Mouse (Mus musculus): Measurements from ENCODE around the gene Eprs. TPM values are rescaled to one million over a fixed set of nuclear protein-coding genes. Genes with fewer than 3 reads are reported as not detected.

The Eprs gene
- polyA plus RNA-seq, 1 experiment, result 29.4 TPM

GRCm38 (mm10) chr1:185401615-185402014, 38.8 kb downstream of the Eprs start:
- TF ChIP-seq CTCF (IDR thresholded peaks at IDR 0.05; ENCODE audit: extremely low read depth, insufficient read depth, low read length) (no peak), POLR2A (IDR thresholded peaks at IDR 0.05; ENCODE audit: extremely low read depth, insufficient read depth, low read length) (no peak)
- H3K4me1 ChIP-seq (ENCODE audit: control insufficient read depth, insufficient read depth, low read length), result no peaks in the 10 kb centered on the region; the same call in 1 of the 2 replicates
- no peak overlapping the region for H3K4me3 ChIP-seq (ENCODE audit: insufficient read depth, low read length)
- no peak overlapping the region for H3K27ac ChIP-seq (ENCODE audit: insufficient read depth, low read length)

GRCm38 (mm10) chr1:185404021-185404420, 41.2 kb downstream of the Eprs start:
- no peak for TF ChIP-seq CTCF (IDR thresholded peaks at IDR 0.05; ENCODE audit: extremely low read depth, insufficient read depth, low read length)
- TF ChIP-seq POLR2A (IDR thresholded peaks at IDR 0.05; ENCODE audit: extremely low read depth, insufficient read depth, low read length), result no peak
- H3K4me3 ChIP-seq (ENCODE audit: insufficient read depth, low read length), result no peak overlapping the region
- H3K4me1 ChIP-seq (ENCODE audit: control insufficient read depth, insufficient read depth, low read length), result no peaks in the 10 kb centered on the region; the same call in 1 of the 2 replicates
- no peak overlapping the region for H3K27ac ChIP-seq (ENCODE audit: insufficient read depth, low read length)

GRCm38 (mm10) chr1:185405921-185406320, 43.1 kb downstream of the Eprs start:
- TF ChIP-seq POLR2A (IDR thresholded peaks at IDR 0.05; ENCODE audit: extremely low read depth, insufficient read depth, low read length) (no peak), CTCF (IDR thresholded peaks at IDR 0.05; ENCODE audit: extremely low read depth, insufficient read depth, low read length) (no peak)
- Histone ChIP-seq H3K27ac (ENCODE audit: insufficient read depth, low read length) (no peak overlapping the region), H3K4me3 (ENCODE audit: insufficient read depth, low read length) (no peak overlapping the region), H3K4me1 (ENCODE audit: control insufficient read depth, insufficient read depth, low read length) (no peaks in the 10 kb centered on the region; the same call in 1 of the 2 replicates)

GRCm38 (mm10) chr1:185409831-185410230, 47.0 kb downstream of the Eprs start:
- Histone ChIP-seq H3K4me3 (ENCODE audit: insufficient read depth, low read length) (no peak overlapping the region), H3K4me1 (ENCODE audit: control insufficient read depth, insufficient read depth, low read length) (no peaks in the 10 kb centered on the region), H3K27ac (ENCODE audit: insufficient read depth, low read length) (no peak overlapping the region)
- TF ChIP-seq POLR2A (IDR thresholded peaks at IDR 0.05; ENCODE audit: extremely low read depth, insufficient read depth, low read length) (no peak), CTCF (IDR thresholded peaks at IDR 0.05; ENCODE audit: extremely low read depth, insufficient read depth, low read length) (peak; percentile 46)

- TF ChIP-seq CTCF (IDR thresholded peaks at IDR 0.05; ENCODE audit: extremely low read depth, insufficient read depth, low read length) (no peak; the same call in 1 of the 2 replicates), POLR2A (IDR thresholded peaks at IDR 0.05; ENCODE audit: extremely low read depth, insufficient read depth, low read length) (no peak)
These were observed 55.2 kb downstream of the Eprs start for GRCm38 (mm10) chr1:185418011-185418410.

GRCm38 (mm10) chr1:185419805-185420204, 57.0 kb downstream of the Eprs start:
- H3K4me3 ChIP-seq (ENCODE audit: insufficient read depth, low read length), result no peak overlapping the region
- TF ChIP-seq CTCF (IDR thresholded peaks at IDR 0.05; ENCODE audit: extremely low read depth, insufficient read depth, low read length), result no peak
- TF ChIP-seq POLR2A (IDR thresholded peaks at IDR 0.05; ENCODE audit: extremely low read depth, insufficient read depth, low read length), result no peak
- H3K27ac ChIP-seq (ENCODE audit: insufficient read depth, low read length), result no peak overlapping the region
- H3K4me1 ChIP-seq (ENCODE audit: control insufficient read depth, insufficient read depth, low read length), result no peaks in the 10 kb centered on the region

More at GRCm38 (mm10) chr1:185418011-185418410, 55.2 kb downstream of the Eprs start:
- Histone ChIP-seq H3K4me1 (ENCODE audit: control insufficient read depth, insufficient read depth, low read length) (no peaks in the 10 kb centered on the region), H3K27ac (ENCODE audit: insufficient read depth, low read length) (no peak overlapping the region), H3K4me3 (ENCODE audit: insufficient read depth, low read length) (no peak overlapping the region)

- no peak overlapping the region for H3K27ac ChIP-seq (ENCODE audit: insufficient read depth, low read length)
- TF ChIP-seq POLR2A (IDR thresholded peaks at IDR 0.05; ENCODE audit: extremely low read depth, insufficient read depth, low read length) (no peak), CTCF (IDR thresholded peaks at IDR 0.05; ENCODE audit: extremely low read depth, insufficient read depth, low read length) (no peak)
- no peak overlapping the region for H3K4me3 ChIP-seq (ENCODE audit: insufficient read depth, low read length)
- no peaks in the 10 kb centered on the region for H3K4me1 ChIP-seq (ENCODE audit: control insufficient read depth, insufficient read depth, low read length)
These were observed 57.9 kb downstream of the Eprs start for GRCm38 (mm10) chr1:185420776-185421175.

- TF ChIP-seq POLR2A (IDR thresholded peaks at IDR 0.05; ENCODE audit: extremely low read depth, insufficient read depth, low read length) (no peak), CTCF (IDR thresholded peaks at IDR 0.05; ENCODE audit: extremely low read depth, insufficient read depth, low read length) (no peak)
- no peaks in the 10 kb centered on the region for H3K4me1 ChIP-seq (ENCODE audit: control insufficient read depth, insufficient read depth, low read length)
- H3K4me3 ChIP-seq (ENCODE audit: insufficient read depth, low read length), result no peak overlapping the region
- no peak overlapping the region for H3K27ac ChIP-seq (ENCODE audit: insufficient read depth, low read length)
These were observed 63.7 kb downstream of the Eprs start for GRCm38 (mm10) chr1:185426583-185426982.

GRCm38 (mm10) chr1:185430488-185430887, 67.6 kb downstream of the Eprs start:
- TF ChIP-seq CTCF (IDR thresholded peaks at IDR 0.05; ENCODE audit: extremely low read depth, insufficient read depth, low read length) (no peak), POLR2A (IDR thresholded peaks at IDR 0.05; ENCODE audit: extremely low read depth, insufficient read depth, low read length) (no peak)
- Histone ChIP-seq H3K27ac (ENCODE audit: insufficient read depth, low read length) (no peak overlapping the region), H3K4me1 (ENCODE audit: control insufficient read depth, insufficient read depth, low read length) (no peaks in the 10 kb centered on the region), H3K4me3 (ENCODE audit: insufficient read depth, low read length) (no peak overlapping the region)

- no peak for TF ChIP-seq POLR2A (IDR thresholded peaks at IDR 0.05; ENCODE audit: extremely low read depth, insufficient read depth, low read length)
- TF ChIP-seq CTCF (IDR thresholded peaks at IDR 0.05; ENCODE audit: extremely low read depth, insufficient read depth, low read length), result no peak
- Histone ChIP-seq H3K27ac (ENCODE audit: insufficient read depth, low read length) (no peak overlapping the region), H3K4me1 (ENCODE audit: control insufficient read depth, insufficient read depth, low read length) (no peaks in the 10 kb centered on the region)
These were observed 68.6 kb downstream of the Eprs start for GRCm38 (mm10) chr1:185431245-185431997.

More at GRCm38 (mm10) chr1:185431245-185431997, 68.6 kb downstream of the Eprs start:
- no peak overlapping the region for H3K4me3 ChIP-seq (ENCODE audit: insufficient read depth, low read length)

All from cortical plate, adult 2 months (tissue).